Mouse (Mus musculus) T-helper 1 cell (primary cell): ENCODE measurements around the gene Fbxo30.

ENCODE experiments used
- in situ Hi-C: fragments of 300-600 bp; cut with MboI, MseI; formaldehyde crosslinking; loops from one replicate; pipeline ENCODE4 v1.15.1; 2025; ENCODE audit warnings: high pct_unique_total_duplicates

Fbxo30 gene

GRCm38 (mm10) chr10:11319446-11319970 is 38.4 kb downstream of the Fbxo30 start:
- in situ Hi-C loops: no loop called here

- in situ Hi-C loops: no loop called here
Measured at GRCm38 (mm10) chr10:11322316-11322715, 41.2 kb downstream of the Fbxo30 start.

GRCm38 (mm10) chr10:11323202-11323898 is 42.2 kb downstream of the Fbxo30 start:
- in situ Hi-C loops: no loop called here

- in situ Hi-C loops: loop anchor here (25.0 kb wide), 1 partner anchor 1661 kb away; no protein-coding TSS in a partner anchor
Measured at GRCm38 (mm10) chr10:11326526-11326925, 45.4 kb downstream of the Fbxo30 start.

GRCm38 (mm10) chr10:11343205-11344141 is 62.3 kb downstream of the Fbxo30 start, which contains the start of gene Epm2a:
Gene Epm2a (plus strand): TSS chr10:11343404.
- in situ Hi-C loops: loop anchor here (10.0 to 25.0 kb wide), 2 partner anchors 1099 to 1644 kb away; no protein-coding TSS in a partner anchor

- in situ Hi-C loops: loop anchor here (10.0 to 25.0 kb wide), 2 partner anchors 1100 to 1642 kb away; no protein-coding TSS in a partner anchor
Measured at GRCm38 (mm10) chr10:11344536-11345468, 63.7 kb downstream of the Fbxo30 start.
